Mouse (Mus musculus): ENCODE measurements around the gene Gm33543. TPM values are rescaled to one million over a fixed set of nuclear protein-coding genes. Genes with fewer than 3 reads are reported as not detected.
A peak's percentile ranks its signal among the peaks of the same experiment; 100 is the strongest.

Gene Gm33543
- polyA plus RNA-seq (2012; rRNA removed), result not detected in 2 replicates

GRCm38 (mm10) chr10:95842789-95843637 lies at the start of gene Gm33543:
Gene Gm33543 (minus strand): TSS chr10:95842930.
- peak in 1 of 2 experiments; percentile 13 for DNase-seq (ENCODE audit: extremely low spot score in 1 of 2, low spot score in 1 of 2)

GRCm38 (mm10) chr10:95892132-95892531 lies 49.4 kb upstream of the Gm33543 start:
- no peak for DNase-seq (ENCODE audit: extremely low spot score in 1 of 2, low spot score in 1 of 2)

- no peak for DNase-seq (ENCODE audit: extremely low spot score in 1 of 2, low spot score in 1 of 2)
Measured at GRCm38 (mm10) chr10:95891214-95891960, 48.7 kb upstream of the Gm33543 start.

GRCm38 (mm10) chr10:95883761-95884517 lies 41.2 kb upstream of the Gm33543 start:
- no peak for DNase-seq (ENCODE audit: extremely low spot score in 1 of 2, low spot score in 1 of 2)

GRCm38 (mm10) chr10:95882036-95882435 lies 39.3 kb upstream of the Gm33543 start:
- DNase-seq (ENCODE audit: extremely low spot score in 1 of 2, low spot score in 1 of 2), result no peak

GRCm38 (mm10) chr10:95879983-95880934 lies 37.5 kb upstream of the Gm33543 start:
- no peak for DNase-seq (ENCODE audit: extremely low spot score in 1 of 2, low spot score in 1 of 2)

- DNase-seq (ENCODE audit: extremely low spot score in 1 of 2, low spot score in 1 of 2), result no peak
Measured at GRCm38 (mm10) chr10:95870782-95871181, 28.1 kb upstream of the Gm33543 start.

- no peak for DNase-seq (ENCODE audit: extremely low spot score in 1 of 2, low spot score in 1 of 2)
Measured at GRCm38 (mm10) chr10:95868348-95868747, 25.6 kb upstream of the Gm33543 start.

GRCm38 (mm10) chr10:95867596-95867995 lies 24.9 kb upstream of the Gm33543 start:
- no peak for DNase-seq (ENCODE audit: extremely low spot score in 1 of 2, low spot score in 1 of 2)

- no peak for DNase-seq (ENCODE audit: extremely low spot score in 1 of 2, low spot score in 1 of 2)
Measured at GRCm38 (mm10) chr10:95864349-95865124, 21.8 kb upstream of the Gm33543 start.

- DNase-seq (ENCODE audit: extremely low spot score in 1 of 2, low spot score in 1 of 2), result no peak
Measured at GRCm38 (mm10) chr10:95862664-95863063, 19.9 kb upstream of the Gm33543 start.

- peak in 1 of 2 experiments; percentile 74 for DNase-seq (ENCODE audit: extremely low spot score in 1 of 2, low spot score in 1 of 2)
Measured at GRCm38 (mm10) chr10:95858164-95858563, 15.4 kb upstream of the Gm33543 start.

- no peak for DNase-seq (ENCODE audit: extremely low spot score in 1 of 2, low spot score in 1 of 2)
Measured at GRCm38 (mm10) chr10:95855411-95855810, 12.7 kb upstream of the Gm33543 start.

- no peak for DNase-seq (ENCODE audit: extremely low spot score in 1 of 2, low spot score in 1 of 2)
Measured at GRCm38 (mm10) chr10:95850504-95850903, 7.8 kb upstream of the Gm33543 start.

GRCm38 (mm10) chr10:95846739-95847138 lies 4.0 kb upstream of the Gm33543 start:
- DNase-seq (ENCODE audit: extremely low spot score in 1 of 2, low spot score in 1 of 2), result no peak

- no peak for DNase-seq (ENCODE audit: extremely low spot score in 1 of 2, low spot score in 1 of 2)
Measured at GRCm38 (mm10) chr10:95846281-95846680, 3.6 kb upstream of the Gm33543 start.

GRCm38 (mm10) chr10:95843878-95844277 lies 1.1 kb upstream of the Gm33543 start:
- DNase-seq (ENCODE audit: extremely low spot score in 1 of 2, low spot score in 1 of 2), result no peak

- no peak for DNase-seq (ENCODE audit: extremely low spot score in 1 of 2, low spot score in 1 of 2)
Measured at GRCm38 (mm10) chr10:95841241-95841640, 1.5 kb downstream of the Gm33543 start.

- DNase-seq (ENCODE audit: extremely low spot score in 1 of 2, low spot score in 1 of 2), result no peak
Measured at GRCm38 (mm10) chr10:95839803-95840202, 2.9 kb downstream of the Gm33543 start.
